ENCODE assay signal across 12 mouse cellular contexts in the genomic region with DNA sequence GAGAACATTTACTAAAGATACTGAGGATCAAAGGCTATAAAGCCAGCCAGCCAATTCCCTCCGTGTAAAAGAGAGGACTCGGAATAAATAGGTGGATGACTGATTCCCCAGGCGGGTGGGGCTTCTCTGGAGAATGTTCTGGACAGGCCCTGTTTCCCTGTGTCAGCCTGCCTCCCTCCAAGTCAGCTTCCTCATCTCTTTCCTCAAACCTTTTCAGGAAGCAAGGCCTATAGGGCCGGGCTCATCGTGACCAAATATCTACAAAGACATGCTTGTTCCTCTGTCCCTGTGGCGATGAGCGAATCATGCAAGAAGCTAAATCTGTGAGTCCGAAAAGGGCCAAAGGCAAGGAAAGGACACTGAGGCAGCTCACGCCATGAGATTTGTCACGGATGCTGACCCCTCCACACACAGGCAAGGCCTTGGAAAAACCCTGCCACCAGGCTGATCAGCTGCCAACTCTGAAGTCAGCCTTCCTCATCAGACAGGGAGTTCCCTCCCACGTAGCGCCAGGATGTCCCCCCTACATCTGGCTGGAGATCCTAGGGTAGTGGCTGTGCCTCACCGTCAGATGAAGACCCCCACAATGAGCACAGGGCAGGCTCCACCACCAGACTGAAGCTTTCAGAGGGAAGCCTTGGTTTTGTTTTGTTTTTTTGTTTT. TPM values are rescaled to one million over a fixed set of nuclear protein-coding genes. Genes with fewer than 3 reads are reported as not detected.
DNase-seq lines count a peak whose midpoint lies in the region; ATAC-seq and TF ChIP-seq lines count a peak whose summit lies in the region.
"Had no signal": no experiment of that assay in that cellular context is flagged by ENCODE, and none has a peak within 500 bp of the region (broad histone marks: within the 10 kb centered on the region; RNA-seq: fewer than 3 reads in every experiment).

No protein-coding gene starts in this region.

- TF ChIP-seq POLR2A in kidney, adult 2 months (IDR thresholded peaks at IDR 0.05; ENCODE audit: low read depth, low read length), result no peak

- H3K9ac ChIP-seq in kidney, embryonic 14.5 days (ENCODE audit: low read depth, low read length), result no peak overlapping the region
- no peak overlapping the region for H3K9ac ChIP-seq in embryonic facial prominence, embryonic 13.5 days
- H3K9ac ChIP-seq in heart, embryonic 13.5 days, result peak overlapping the region; percentile 50
- H3K9ac ChIP-seq: neural tube, embryonic 15.5 days had no signal

- peak overlapping the region; percentile 36 for H3K27ac ChIP-seq in kidney, adult 2 months (ENCODE audit: insufficient read depth, low read depth, low read length)
- H3K27ac ChIP-seq in kidney, embryonic 14.5 days (ENCODE audit: low read depth, low read length), result no peak overlapping the region
- H3K27ac ChIP-seq in embryonic facial prominence, embryonic 13.5 days, result peak overlapping the region; percentile 51
- H3K27ac ChIP-seq in heart, embryonic 13.5 days (replicated peaks), result peak overlapping the region; percentile 91
- H3K27ac ChIP-seq: neural tube, embryonic 15.5 days had no signal

- no peak for ATAC-seq in kidney, embryonic 14.5 days (ENCODE audit: low FRiP score, low TSS enrichment)
- no peak for ATAC-seq in embryonic facial prominence, embryonic 13.5 days (ENCODE audit: insufficient number of reproducible peaks, insufficient read depth, low FRiP score, low TSS enrichment, low read depth)
- ATAC-seq in heart, embryonic 13.5 days (ENCODE audit: extremely low read depth, insufficient number of reproducible peaks, low FRiP score, low TSS enrichment), result no peak
- ATAC-seq: forebrain, embryonic 16.5 days; hindbrain, embryonic 16.5 days had no signal

- no peak for TF ChIP-seq CTCF in kidney, adult 2 months (conservative IDR thresholded peaks at IDR 0.05; ENCODE audit: insufficient read depth, insufficient read length, low read depth, low read length)

- H3K4me2 ChIP-seq in kidney, embryonic 14.5 days (replicated peaks; ENCODE audit: low read depth, low read length), result no peak overlapping the region
- no peak overlapping the region for H3K4me2 ChIP-seq in embryonic facial prominence, embryonic 13.5 days
- no peak overlapping the region for H3K4me2 ChIP-seq in heart, embryonic 13.5 days
- H3K4me2 ChIP-seq: neural tube, embryonic 15.5 days had no signal

- no peaks in the 10 kb centered on the region for H3K4me1 ChIP-seq in kidney, adult 2 months (ENCODE audit: control insufficient read depth, insufficient read depth, low read length)
- peaks cover 28% of the 10 kb centered on the region for H3K4me1 ChIP-seq in kidney, embryonic 14.5 days (ENCODE audit: control insufficient read depth, insufficient read depth, low read length)
- peaks cover 50% of the 10 kb centered on the region for H3K4me1 ChIP-seq in embryonic facial prominence, embryonic 13.5 days
- peaks cover 64% of the 10 kb centered on the region for H3K4me1 ChIP-seq in heart, embryonic 13.5 days

- WGBS in kidney, adult 2 months, result 60% methylated on average over 13 of the region's 13 CpGs
- 67% methylated on average over 13 of the region's 13 CpGs for WGBS in kidney, embryonic 14.5 days
- WGBS in embryonic facial prominence, embryonic 13.5 days, result 53% methylated on average over 13 of the region's 13 CpGs
- WGBS in heart, embryonic 13.5 days, result 62% methylated on average over 13 of the region's 13 CpGs

- H3K4me3 ChIP-seq in kidney, adult 2 months (ENCODE audit: insufficient read depth, low read depth, low read length), result no peak overlapping the region
- H3K4me3 ChIP-seq in kidney, embryonic 14.5 days (ENCODE audit: low read length), result no peak overlapping the region
- no peak overlapping the region for H3K4me3 ChIP-seq in embryonic facial prominence, embryonic 13.5 days
- H3K4me3 ChIP-seq in heart, embryonic 13.5 days, result no peak overlapping the region
- H3K4me3 ChIP-seq: neural tube, embryonic 15.5 days had no signal

- no peaks in the 10 kb centered on the region for H3K36me3 ChIP-seq in kidney, adult 2 months (ENCODE audit: control insufficient read depth, insufficient read depth, low read length)
- H3K36me3 ChIP-seq in kidney, embryonic 14.5 days (ENCODE audit: control insufficient read depth, insufficient read depth, low read length), result no peaks in the 10 kb centered on the region
- H3K36me3 ChIP-seq in embryonic facial prominence, embryonic 13.5 days, result no peaks in the 10 kb centered on the region
- H3K36me3 ChIP-seq in heart, embryonic 13.5 days, result no peaks in the 10 kb centered on the region
- H3K36me3 ChIP-seq: neural tube, embryonic 15.5 days had no signal

- peak; percentile 68 for DNase-seq in kidney, adult 2 months
- DNase-seq in kidney, postnatal 25 days, result peak; percentile 55 to 80
- no peak for DNase-seq in Muller cell, postnatal 12 days (ENCODE audit: inconsistent ontology term)
- DNase-seq in right cerebral cortex, adult 18-20 months, result no peak
- no peak for DNase-seq in layer of hippocampus, postnatal 10 days (ENCODE audit: low spot score in 2 of 2)
- DNase-seq: thymus, postnatal 25 days had no signal

- H3K27me3 ChIP-seq in kidney, adult 2 months (replicated peaks; ENCODE audit: control insufficient read depth, insufficient read depth, low read length), result no peaks in the 10 kb centered on the region
- H3K27me3 ChIP-seq in kidney, embryonic 14.5 days (ENCODE audit: control insufficient read depth, insufficient read depth, low read length), result no peaks in the 10 kb centered on the region
- H3K27me3 ChIP-seq in embryonic facial prominence, embryonic 13.5 days, result no peaks in the 10 kb centered on the region
- no peaks in the 10 kb centered on the region for H3K27me3 ChIP-seq in heart, embryonic 13.5 days (replicated peaks)

- no peaks in the 10 kb centered on the region for H3K9me3 ChIP-seq in kidney, embryonic 14.5 days (ENCODE audit: control insufficient read depth, low read length)
- no peaks in the 10 kb centered on the region for H3K9me3 ChIP-seq in embryonic facial prominence, embryonic 13.5 days
- no peaks in the 10 kb centered on the region for H3K9me3 ChIP-seq in heart, embryonic 13.5 days
- H3K9me3 ChIP-seq: neural tube, embryonic 15.5 days had no signal

RNA-seq across cellular contexts. Expression of a gene that starts 3.3 kb away (rescaled TPM):
- polyA plus RNA-seq in kidney, adult 2 months (2012; rRNA removed), result 29.7 and 34.7 TPM in 2 replicates
- polyA plus RNA-seq in kidney, embryonic 14.5 days (2014; fragmentation: Nextera tagmentation; extraction: Ambion mirVana), result 39.6 and 56.2 TPM in 2 replicates
- 28.2 and 30.0 TPM in 2 replicates for polyA plus RNA-seq in embryonic facial prominence, embryonic 13.5 days (2015; fragmentation: Nextera tagmentation; extraction: Ambion mirVana)
- polyA plus RNA-seq in heart, embryonic 13.5 days (2015; fragmentation: Nextera tagmentation; extraction: Ambion mirVana), result 48.9 and 50.0 TPM in 2 replicates
- 10 to 100 TPM; 13.7 to 14.8 TPM for total RNA-seq in layer of hippocampus, postnatal 10 days (2021)

RNA-seq across cellular contexts. Expression of a gene that starts 12.2 kb away (rescaled TPM):
- 0.22 and 0.46 TPM in 2 replicates for polyA plus RNA-seq in kidney, adult 2 months (2012; rRNA removed)
- not detected in 2 replicates for polyA plus RNA-seq in kidney, embryonic 14.5 days (2014; fragmentation: Nextera tagmentation; extraction: Ambion mirVana)
- not detected in 2 replicates for polyA plus RNA-seq in embryonic facial prominence, embryonic 13.5 days (2015; fragmentation: Nextera tagmentation; extraction: Ambion mirVana)
- polyA plus RNA-seq in heart, embryonic 13.5 days (2015; fragmentation: Nextera tagmentation; extraction: Ambion mirVana), result not detected in 2 replicates
- not detected for total RNA-seq in layer of hippocampus, postnatal 10 days (2021)
- polyA plus RNA-seq: forebrain, embryonic 16.5 days; hindbrain, embryonic 16.5 days; neural tube, embryonic 15.5 days had no signal

RNA-seq across cellular contexts. Expression of a gene that starts 34.9 kb away (rescaled TPM):
- polyA plus RNA-seq in kidney, adult 2 months (2012; rRNA removed), result not detected in 2 replicates
- not detected in 2 replicates for polyA plus RNA-seq in kidney, embryonic 14.5 days (2014; fragmentation: Nextera tagmentation; extraction: Ambion mirVana)
- 0.29 TPM in 1 of 2 replicates, not detected in the other for polyA plus RNA-seq in embryonic facial prominence, embryonic 13.5 days (2015; fragmentation: Nextera tagmentation; extraction: Ambion mirVana)
- 0.22 TPM in 1 of 2 replicates, not detected in the other for polyA plus RNA-seq in heart, embryonic 13.5 days (2015; fragmentation: Nextera tagmentation; extraction: Ambion mirVana)
- not detected for total RNA-seq in layer of hippocampus, postnatal 10 days (2021)
- polyA plus RNA-seq: forebrain, embryonic 16.5 days; hindbrain, embryonic 16.5 days; neural tube, embryonic 15.5 days had no signal

RNA-seq across cellular contexts. Expression of a gene that starts 55.7 kb away (rescaled TPM):
- polyA plus RNA-seq in kidney, adult 2 months (2012; rRNA removed), result not detected in 2 replicates
- polyA plus RNA-seq in kidney, embryonic 14.5 days (2014; fragmentation: Nextera tagmentation; extraction: Ambion mirVana), result not detected in 2 replicates
- polyA plus RNA-seq in embryonic facial prominence, embryonic 13.5 days (2015; fragmentation: Nextera tagmentation; extraction: Ambion mirVana), result not detected in 2 replicates
- polyA plus RNA-seq in heart, embryonic 13.5 days (2015; fragmentation: Nextera tagmentation; extraction: Ambion mirVana), result not detected in 2 replicates
- total RNA-seq in layer of hippocampus, postnatal 10 days (2021), result not detected
- polyA plus RNA-seq: forebrain, embryonic 16.5 days; hindbrain, embryonic 16.5 days; neural tube, embryonic 15.5 days had no signal

Comparison
In these comparisons a context has a peak if more than half of its experiments do, and no peak if none do; other contexts are left out.
1. DNase-seq: peak in kidney, adult 2 months (single experiment) and kidney, postnatal 25 days (2 of 2); none in Muller cell, postnatal 12 days (single experiment), right cerebral cortex, adult 18-20 months (single experiment) and layer of hippocampus, postnatal 10 days (0 of 2).